Mouse (Mus musculus) C2C12 (cell line): ENCODE results near the gene Mepce.

Experiments
- CEBPB ChIP-seq: IDR thresholded peaks from one replicate; pipeline ENCODE4 v1.6.1; 2011; ENCODE audit warnings: low read depth, mild to moderate bottlenecking, control low read depth, moderate library complexity
- CTCF ChIP-seq: IDR thresholded peaks from one replicate; pipeline ENCODE4 v1.5.1; 2011; ENCODE audit not compliant: control insufficient read depth, insufficient read depth, insufficient read length
- MAX ChIP-seq: IDR thresholded peaks from one replicate; pipeline ENCODE4 v1.6.1; 2011; ENCODE audit warnings: mild to moderate bottlenecking, control low read depth
- MYOG ChIP-seq: IDR thresholded peaks from one replicate; pipeline ENCODE4 v1.6.1; 2011; ENCODE audit not compliant: control insufficient read depth, insufficient read length; ENCODE audit errors: extremely low read depth

GRCm38 (mm10) chr5:137768475-137768874 lies 19.0 kb downstream of the Mepce start:
- no peak for TF ChIP-seq CEBPB
- TF ChIP-seq MAX: no peak
- TF ChIP-seq CTCF: no peak
- TF ChIP-seq MYOG: no peak
